Mouse (Mus musculus) large intestine, adult 2 months (tissue): ENCODE measurements around the gene Fam213b. TPM values are rescaled to one million over a fixed set of nuclear protein-coding genes. Genes with fewer than 3 reads are reported as not detected.

Source experiments
- DNase-seq: peaks from one replicate; pipeline ENCODE4 v3.0.0-alpha.2; 2012; ENCODE audit warnings: low read depth, low spot score
- WGBS: fragments of 180-500 bp; shearing (Covaris S2); methylation state at CpG from one replicate; pipeline ENCODE4 v1.1.7; 2018; 5-methylcytosine and 5-hydroxymethylcytosine counted together
- polyA plus RNA-seq: library from polyadenylated mRNA; depleted of rRNA; stranded (reverse); fragments of >200 nt; gene quantifications from 2 replicates; pipeline ENCODE4 v1.2.3, GENCODE M21; 2012; rRNA removed

Gene Fam213b
- polyA plus RNA-seq = 121 and 158 TPM in 2 replicates

GRCm38 (mm10) chr4:154898506-154899446 lies at the start of gene Fam213b:
Gene Fam213b (minus strand): TSS chr4:154899135.
- peak; percentile 87 for DNase-seq
- WGBS = 2% methylated on average over 43 of the region's 43 CpGs

- DNase-seq = no peak
- 23% methylated on average over 14 of the region's 14 CpGs for WGBS
Measured at GRCm38 (mm10) chr4:154948066-154948939, 49.4 kb upstream of the Fam213b start.

GRCm38 (mm10) chr4:154946319-154946718 lies 47.4 kb upstream of the Fam213b start:
- DNase-seq = peak; percentile 67
- WGBS = 4% methylated on average over 8 of the region's 8 CpGs

- 36% methylated on average over 2 of the region's 2 CpGs for WGBS
- peak; percentile 74 for DNase-seq
Measured at GRCm38 (mm10) chr4:154944121-154944590, 45.2 kb upstream of the Fam213b start.

GRCm38 (mm10) chr4:154943323-154944039 lies 44.5 kb upstream of the Fam213b start:
- WGBS = 91% methylated on average over 6 of the region's 6 CpGs
- DNase-seq = no peak

GRCm38 (mm10) chr4:154942632-154943322 lies 43.8 kb upstream of the Fam213b start:
- WGBS = 79% methylated on average over 10 of the region's 10 CpGs
- no peak for DNase-seq

GRCm38 (mm10) chr4:154941831-154942230 lies 42.9 kb upstream of the Fam213b start:
- WGBS = 68% methylated on average over 5 of the region's 5 CpGs
- DNase-seq = no peak

GRCm38 (mm10) chr4:154940156-154940555 lies 41.2 kb upstream of the Fam213b start:
- 81% methylated on average over 2 of the region's 2 CpGs for WGBS

GRCm38 (mm10) chr4:154937746-154938145 lies 38.8 kb upstream of the Fam213b start:
- no peak for DNase-seq
- WGBS = 81% methylated on average over 1 of the region's 1 CpGs

More at GRCm38 (mm10) chr4:154940156-154940555, 41.2 kb upstream of the Fam213b start:
- DNase-seq = no peak

GRCm38 (mm10) chr4:154936542-154937255 lies 37.8 kb upstream of the Fam213b start:
- DNase-seq = no peak
- WGBS = 71% methylated on average over 8 of the region's 8 CpGs

GRCm38 (mm10) chr4:154935788-154936187 lies 36.9 kb upstream of the Fam213b start:
- no peak for DNase-seq
- 92% methylated on average over 7 of the region's 7 CpGs for WGBS

GRCm38 (mm10) chr4:154934800-154935199 lies 35.9 kb upstream of the Fam213b start:
- DNase-seq = no peak
- 93% methylated on average over 2 of the region's 2 CpGs for WGBS

GRCm38 (mm10) chr4:154933306-154933907 lies 34.5 kb upstream of the Fam213b start:
- no peak for DNase-seq
- 63% methylated on average over 13 of the region's 13 CpGs for WGBS

GRCm38 (mm10) chr4:154929088-154929660 lies 30.2 kb upstream of the Fam213b start:
- 25% methylated on average over 12 of the region's 12 CpGs for WGBS
- no peak for DNase-seq

- DNase-seq = no peak
- WGBS = 24% methylated on average over 12 of the region's 12 CpGs
Measured at GRCm38 (mm10) chr4:154928395-154929087, 29.6 kb upstream of the Fam213b start, which contains the start of gene Tnfrsf14. Gene Tnfrsf14 (minus strand): TSS chr4:154928563.

- WGBS = 2% methylated on average over 5 of the region's 5 CpGs
- no peak for DNase-seq
Measured at GRCm38 (mm10) chr4:154927899-154928337, 29.0 kb upstream of the Fam213b start.
